ENCODE assay signal across 23 mouse cellular contexts in the genomic region with DNA sequence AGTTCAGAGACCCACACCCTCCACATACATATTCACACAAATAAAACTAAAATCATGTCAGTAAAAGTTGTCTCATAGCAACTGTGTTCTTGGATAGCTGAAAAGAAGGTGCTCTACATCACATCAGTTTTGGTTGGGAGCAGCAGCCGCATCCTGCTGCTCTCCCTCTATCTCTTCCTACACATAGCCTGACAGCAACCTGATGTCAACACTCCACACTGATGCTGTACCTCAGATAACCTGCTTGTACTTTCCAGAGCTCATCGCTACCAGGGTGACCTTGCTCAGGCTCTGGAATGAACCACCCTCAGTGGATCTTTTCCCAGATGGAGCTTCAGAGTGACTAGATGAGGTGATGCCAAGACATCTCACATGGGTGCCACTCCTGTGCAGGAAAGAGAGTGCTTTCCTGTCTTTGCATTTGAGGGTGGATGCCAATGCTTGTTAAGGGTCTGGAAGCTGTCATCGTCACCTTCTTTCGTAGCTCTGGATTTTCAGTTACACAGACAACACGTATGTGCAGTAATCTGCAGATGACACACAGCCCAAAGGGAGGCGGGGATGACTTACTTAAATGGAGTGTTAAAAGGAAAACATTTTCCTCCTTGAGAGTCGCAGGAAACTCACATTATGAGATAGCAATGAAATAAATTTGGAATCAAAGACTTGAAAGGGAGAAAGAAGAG.
DNase-seq lines count a peak whose midpoint lies in the region; ATAC-seq lines count a peak whose summit lies in the region.
"Had no signal": no experiment of that assay in that cellular context is flagged by ENCODE, and none has a peak within 500 bp of the region (broad histone marks: within the 10 kb centered on the region; RNA-seq: fewer than 3 reads in every experiment).

No protein-coding gene starts in this region.

- DNase-seq in heart, embryonic 10.5 days (ENCODE audit: low spot score), result no peak
- DNase-seq in heart, postnatal 36 days, result no peak
- DNase-seq in heart, adult 8-10 months (ENCODE audit: low spot score), result no peak
- no peak for DNase-seq in lung, postnatal 25 days (ENCODE audit: low spot score)
- DNase-seq in gastrocnemius, adult 8-10 months (ENCODE audit: low spot score in 2 of 2), result no peak
- DNase-seq: adrenal gland, postnatal 14 days; cerebellum, adult 9-11 months; gastrocnemius, postnatal 36 days; kidney, adult 2 months; layer of hippocampus, adult 9-11 months; lung, postnatal 4 days; midbrain, embryonic 14.5 days; thymus, adult 2 months; thymus, postnatal 4 days had no signal

- H3K9ac ChIP-seq in heart, embryonic 16.5 days (ENCODE audit: low read length), result no peak overlapping the region
- H3K9ac ChIP-seq in lung, embryonic 16.5 days (ENCODE audit: low read length), result no peak overlapping the region
- H3K9ac ChIP-seq: embryonic facial prominence, embryonic 15.5 days; hindbrain, embryonic 15.5 days; limb, embryonic 13.5 days had no signal

- intact Hi-C loops in heart, postnatal 36 days (cut with DNase I), result no loop called here

- no peaks in the 10 kb centered on the region for H3K9me3 ChIP-seq in heart, embryonic 10.5 days
- no peaks in the 10 kb centered on the region for H3K9me3 ChIP-seq in heart, embryonic 16.5 days (replicated peaks; ENCODE audit: control insufficient read depth, low read length)
- H3K9me3 ChIP-seq in lung, embryonic 16.5 days (ENCODE audit: control insufficient read depth, low read length), result no peaks in the 10 kb centered on the region
- H3K9me3 ChIP-seq: embryonic facial prominence, embryonic 15.5 days; hindbrain, embryonic 15.5 days; limb, embryonic 13.5 days had no signal

- peaks cover 35% of the 10 kb centered on the region for H3K4me1 ChIP-seq in heart, embryonic 10.5 days
- H3K4me1 ChIP-seq in heart, embryonic 16.5 days (ENCODE audit: control insufficient read depth, insufficient read depth, low read length), result peaks cover 10% of the 10 kb centered on the region
- H3K4me1 ChIP-seq in lung, embryonic 16.5 days (replicated peaks; ENCODE audit: control insufficient read depth, insufficient read depth, low read length), result peaks cover 2% of the 10 kb centered on the region; the same call in 1 of the 2 replicates
- H3K4me1 ChIP-seq: embryonic facial prominence, embryonic 15.5 days; hindbrain, embryonic 15.5 days; limb, embryonic 13.5 days had no signal

- 0 out of 2 replicates have a peak overlapping the region, but pooled peaks have one; percentile 56 for H3K27ac ChIP-seq in heart, embryonic 10.5 days
- no peak overlapping the region for H3K27ac ChIP-seq in heart, embryonic 16.5 days (ENCODE audit: low read length)
- no peak overlapping the region for H3K27ac ChIP-seq in lung, embryonic 16.5 days (ENCODE audit: low read length)
- H3K27ac ChIP-seq: embryonic facial prominence, embryonic 15.5 days; hindbrain, embryonic 15.5 days; kidney, postnatal 0 days; limb, embryonic 13.5 days; stomach, postnatal 0 days had no signal

- no peak overlapping the region for H3K4me3 ChIP-seq in heart, embryonic 10.5 days
- no peak overlapping the region for H3K4me3 ChIP-seq in heart, embryonic 16.5 days (ENCODE audit: low read length)
- no peak overlapping the region for H3K4me3 ChIP-seq in lung, embryonic 16.5 days (ENCODE audit: low read length)
- H3K4me3 ChIP-seq: embryonic facial prominence, embryonic 15.5 days; hindbrain, embryonic 15.5 days; limb, embryonic 13.5 days had no signal

- no peaks in the 10 kb centered on the region for H3K27me3 ChIP-seq in heart, embryonic 10.5 days (ENCODE audit: insufficient read depth, poor library complexity, severe bottlenecking)
- no peaks in the 10 kb centered on the region for H3K27me3 ChIP-seq in heart, embryonic 16.5 days (ENCODE audit: control insufficient read depth, insufficient read depth, low read length)
- no peaks in the 10 kb centered on the region for H3K27me3 ChIP-seq in lung, embryonic 16.5 days (ENCODE audit: control insufficient read depth, insufficient read depth, low read depth, low read length)
- H3K27me3 ChIP-seq: embryonic facial prominence, embryonic 15.5 days; hindbrain, embryonic 15.5 days; limb, embryonic 13.5 days had no signal

- no peak overlapping the region for H3K4me2 ChIP-seq in heart, embryonic 16.5 days (ENCODE audit: low read depth, low read length)
- no peak overlapping the region for H3K4me2 ChIP-seq in lung, embryonic 16.5 days (ENCODE audit: low read depth, low read length)
- H3K4me2 ChIP-seq: embryonic facial prominence, embryonic 15.5 days; hindbrain, embryonic 15.5 days; limb, embryonic 13.5 days had no signal

- 0 out of 2 replicates have a peak, but pooled peaks have one; percentile 49 for ATAC-seq in heart, embryonic 16.5 days (replicated peaks; ENCODE audit: extremely low read depth, insufficient read depth, low FRiP score)
- peak; percentile 72 for ATAC-seq in lung, embryonic 16.5 days (ENCODE audit: low read depth)
- ATAC-seq: CD4-positive, CD25-positive, alpha-beta regulatory T cell, adult 4 months; forebrain, embryonic 14.5 days had no signal

- 38% methylated on average over 7 of the region's 7 CpGs for WGBS in heart, embryonic 10.5 days
- WGBS in heart, embryonic 16.5 days, result 38% methylated on average over 7 of the region's 7 CpGs
- 45% methylated on average over 7 of the region's 7 CpGs for WGBS in lung, embryonic 16.5 days

- no peaks in the 10 kb centered on the region for H3K36me3 ChIP-seq in heart, embryonic 10.5 days
- H3K36me3 ChIP-seq in heart, embryonic 16.5 days (ENCODE audit: control insufficient read depth, insufficient read depth), result no peaks in the 10 kb centered on the region
- no peaks in the 10 kb centered on the region for H3K36me3 ChIP-seq in lung, embryonic 16.5 days (ENCODE audit: control insufficient read depth, insufficient read depth, low read length)
- H3K36me3 ChIP-seq: embryonic facial prominence, embryonic 15.5 days; hindbrain, embryonic 15.5 days; limb, embryonic 13.5 days had no signal
